Mouse (Mus musculus): ENCODE measurements around the gene Plcb1.

- no peak for TF ChIP-seq CTCF (IDR thresholded peaks at IDR 0.05; ENCODE audit: extremely low read depth, insufficient read length, insufficient replicate concordance, low read depth, low read length)
- no peak for TF ChIP-seq POLR2A (IDR thresholded peaks at IDR 0.05; ENCODE audit: low read depth, low read length)
Observed at GRCm38 (mm10) chr2:134914091-134914550, 128.3 kb downstream of the Plcb1 start.
